Mouse (Mus musculus): Measurements from ENCODE around the gene Noc3l. TPM values are rescaled to one million over a fixed set of nuclear protein-coding genes. Genes with fewer than 3 reads are reported as not detected.
A peak's percentile ranks its signal among the peaks of the same experiment; 100 is the strongest.

The Noc3l gene
- total and polyA plus RNA-seq, 3 experiments, result 20.0 to 20.3 TPM; not detected in 1

DNA sequence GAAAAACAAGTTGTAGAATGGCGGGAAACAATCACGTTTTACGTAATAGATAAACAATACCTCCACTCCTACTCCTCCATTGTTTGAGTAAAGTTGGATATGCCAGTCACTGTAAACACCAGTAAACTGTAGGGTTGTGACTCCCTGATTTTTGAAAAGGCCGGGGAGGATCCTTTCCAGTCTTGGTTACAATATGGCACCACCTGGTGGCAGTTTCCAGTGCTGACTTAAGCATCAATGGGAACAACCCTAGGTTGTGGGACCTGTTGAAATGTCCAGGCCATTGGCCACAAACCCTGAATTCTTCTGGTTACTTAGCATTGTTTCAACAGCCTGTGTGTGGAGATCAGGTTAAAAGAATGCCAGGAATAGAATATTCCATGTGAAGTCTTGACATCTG, 43.5 kb downstream of the Noc3l start:
- no peaks in the 10 kb centered on the region for H3K79me2 ChIP-seq (ENCODE audit: control insufficient read depth, insufficient read depth, low read length, poor library complexity)
- TF ChIP-seq SIN3A (IDR thresholded peaks at IDR 0.05; ENCODE audit: low read length), result no peak
- no peak for TF ChIP-seq HCFC1 (IDR thresholded peaks at IDR 0.05; ENCODE audit: low read depth, low read length)
- TF ChIP-seq RAD21 (IDR thresholded peaks at IDR 0.05; ENCODE audit: low read depth, low read length), result peak; percentile 44
- TF ChIP-seq CTCF (IDR thresholded peaks at IDR 0.05 in 2 of 3, conservative IDR thresholded peaks at IDR 0.05 in 1 of 3; ENCODE audit: control insufficient read depth in 1 of 3, insufficient read depth in 1 of 3, low read depth in 2 of 3, low read length in 3 of 3, poor library complexity in 1 of 3, severe bottlenecking in 1 of 3), result peak; percentile 37 to 64 (median 47)
- TF ChIP-seq SMC3 (IDR thresholded peaks at IDR 0.05; ENCODE audit: low read depth, low read length), result peak; percentile 54
- no peak overlapping the region for H3K27ac ChIP-seq (ENCODE audit: control insufficient read depth, low read depth, low read length)

DNA sequence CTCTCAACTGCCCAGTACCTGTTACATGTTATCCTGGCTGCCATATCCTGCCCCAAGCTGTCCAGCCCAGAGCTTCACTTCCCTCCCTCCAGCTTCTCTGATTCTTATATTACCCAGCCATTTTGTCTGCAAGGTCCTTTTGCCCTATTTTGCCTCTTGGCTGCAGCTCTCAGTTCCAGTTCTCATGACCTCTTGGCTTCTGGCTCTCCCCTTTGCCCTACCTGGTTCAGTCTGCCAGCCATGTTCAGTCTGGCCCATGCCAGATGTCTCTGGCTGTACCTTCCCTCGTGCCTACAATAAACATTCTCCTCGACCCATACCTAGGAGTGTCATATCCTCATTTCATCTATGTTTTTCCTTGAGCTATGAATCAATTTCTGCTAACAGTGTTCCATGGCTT, 52.7 kb downstream of the Noc3l start:
- no peak overlapping the region for H3K27ac ChIP-seq (ENCODE audit: control insufficient read depth, low read depth, low read length)
- H3K4me3 ChIP-seq (ENCODE audit: control insufficient read depth in 1 of 2, insufficient read depth in 1 of 2, low read depth in 2 of 2, low read length in 2 of 2), result no peak overlapping the region
- H3K4me1 ChIP-seq (ENCODE audit: control insufficient read depth in 1 of 2, insufficient read depth in 2 of 2, low read length in 2 of 2), result no peaks in the 10 kb centered on the region
- no peaks in the 10 kb centered on the region for H3K9me3 ChIP-seq (replicated peaks; ENCODE audit: insufficient read depth, low read length)
- DNase-seq (ENCODE audit: low read depth, low spot score), result no peak
- no peaks in the 10 kb centered on the region for H3K79me2 ChIP-seq (ENCODE audit: control insufficient read depth, insufficient read depth, low read length, poor library complexity)
- H3K27me3 ChIP-seq (ENCODE audit: control insufficient read depth in 1 of 2, insufficient read depth in 2 of 2, low read length in 2 of 2), result no peaks in the 10 kb centered on the region; a peak in 1 of 4 replicates
- TF ChIP-seq NRF1 (IDR thresholded peaks at IDR 0.05; ENCODE audit: insufficient read depth, low read depth, low read length, poor library complexity, severe bottlenecking), result no peak
- TF ChIP-seq ZNF384 (IDR thresholded peaks at IDR 0.05; ENCODE audit: low read depth, low read length), result no peak
- TF ChIP-seq JUND (IDR thresholded peaks at IDR 0.05; ENCODE audit: low read depth, low read length), result no peak
- no peak for TF ChIP-seq ZC3H11A (IDR thresholded peaks at IDR 0.05; ENCODE audit: low read depth, low read length)
- TF ChIP-seq SMC3 (IDR thresholded peaks at IDR 0.05; ENCODE audit: low read depth, low read length), result no peak
- TF ChIP-seq MEF2A (IDR thresholded peaks at IDR 0.05; ENCODE audit: extremely low read depth, insufficient replicate concordance, low read depth, low read length, poor library complexity, severe bottlenecking), result no peak
- TF ChIP-seq USF2 (IDR thresholded peaks at IDR 0.05; ENCODE audit: borderline replicate concordance in 1 of 2, insufficient read depth in 1 of 2, low read depth in 1 of 2, low read length in 2 of 2), result no peak
- no peak for TF ChIP-seq HCFC1 (IDR thresholded peaks at IDR 0.05; ENCODE audit: low read depth, low read length)
- TF ChIP-seq MAFK (IDR thresholded peaks at IDR 0.05; ENCODE audit: borderline replicate concordance, low read depth, low read length), result no peak
- TF ChIP-seq GABPA (IDR thresholded peaks at IDR 0.05; ENCODE audit: low read depth, low read length), result no peak
- no peak for TF ChIP-seq MYB (IDR thresholded peaks at IDR 0.05; ENCODE audit: low read depth, low read length)
- TF ChIP-seq E2F4 (IDR thresholded peaks at IDR 0.05; ENCODE audit: borderline replicate concordance, low read depth, low read length), result no peak
- TF ChIP-seq SIN3A (IDR thresholded peaks at IDR 0.05; ENCODE audit: low read length), result no peak
- no peak for TF ChIP-seq MYC (IDR thresholded peaks at IDR 0.05; ENCODE audit: low read depth, low read length)
- no peak for TF ChIP-seq GATA1 (IDR thresholded peaks at IDR 0.05; ENCODE audit: low read depth, low read length)
- H3K36me3 ChIP-seq (ENCODE audit: control insufficient read depth in 1 of 2, insufficient read depth in 2 of 2, low read length in 2 of 2), result no peaks in the 10 kb centered on the region
- no peak overlapping the region for H3K9ac ChIP-seq (ENCODE audit: control insufficient read depth, low read depth, low read length, poor library complexity, severe bottlenecking)

More for the DNA sequence above, 43.5 kb downstream of the Noc3l start:
- Histone ChIP-seq H3K4me3 (ENCODE audit: control insufficient read depth in 1 of 2, insufficient read depth in 1 of 2, low read depth in 2 of 2, low read length in 2 of 2) (no peak overlapping the region), H3K27me3 (ENCODE audit: control insufficient read depth in 1 of 2, insufficient read depth in 2 of 2, low read length in 2 of 2) (peaks cover 0 to 1% of the 10 kb centered on the region in 2 experiments; a peak in 1 of 4 replicates), H3K36me3 (ENCODE audit: control insufficient read depth in 1 of 2, insufficient read depth in 2 of 2, low read length in 2 of 2) (no peaks in the 10 kb centered on the region), H3K9me3 (replicated peaks; ENCODE audit: insufficient read depth, low read length) (no peaks in the 10 kb centered on the region), H3K4me1 (ENCODE audit: control insufficient read depth in 1 of 2, insufficient read depth in 2 of 2, low read length in 2 of 2) (no peaks in the 10 kb centered on the region), H3K9ac (ENCODE audit: control insufficient read depth, low read depth, low read length, poor library complexity, severe bottlenecking) (no peak overlapping the region)
- DNase-seq (ENCODE audit: low read depth, low spot score), result peak; percentile 53
